Mouse (Mus musculus): ENCODE results near the gene Zmiz1.

- TF ChIP-seq CTCF (IDR thresholded peaks at IDR 0.05; ENCODE audit: low read depth, low read length) (no peak), POLR2A (IDR thresholded peaks at IDR 0.05; ENCODE audit: borderline replicate concordance, low read depth, low read length) (no peak)
Observed at GRCm38 (mm10) chr14:25636297-25636696, 177.3 kb downstream of the Zmiz1 start.

Measured in bone marrow macrophage, adult 2 months (primary cell).